Mouse (Mus musculus) ovary, postnatal 36 days (tissue): Measurements from ENCODE around the gene Laptm4a.
A peak's percentile ranks its signal among the peaks of the same experiment; 100 is the strongest.
"Not testable (repeated sequence)": the region's sequence is repeated elsewhere in the genome, so short reads cannot be mapped to it uniquely, and the experiment has no call there.

Experiments used
- DNase-seq: peaks from one replicate; pipeline ENCODE4 v3.0.0; 2022; ENCODE audit warnings: low spot score, mixed read lengths

Laptm4a gene

DNA sequence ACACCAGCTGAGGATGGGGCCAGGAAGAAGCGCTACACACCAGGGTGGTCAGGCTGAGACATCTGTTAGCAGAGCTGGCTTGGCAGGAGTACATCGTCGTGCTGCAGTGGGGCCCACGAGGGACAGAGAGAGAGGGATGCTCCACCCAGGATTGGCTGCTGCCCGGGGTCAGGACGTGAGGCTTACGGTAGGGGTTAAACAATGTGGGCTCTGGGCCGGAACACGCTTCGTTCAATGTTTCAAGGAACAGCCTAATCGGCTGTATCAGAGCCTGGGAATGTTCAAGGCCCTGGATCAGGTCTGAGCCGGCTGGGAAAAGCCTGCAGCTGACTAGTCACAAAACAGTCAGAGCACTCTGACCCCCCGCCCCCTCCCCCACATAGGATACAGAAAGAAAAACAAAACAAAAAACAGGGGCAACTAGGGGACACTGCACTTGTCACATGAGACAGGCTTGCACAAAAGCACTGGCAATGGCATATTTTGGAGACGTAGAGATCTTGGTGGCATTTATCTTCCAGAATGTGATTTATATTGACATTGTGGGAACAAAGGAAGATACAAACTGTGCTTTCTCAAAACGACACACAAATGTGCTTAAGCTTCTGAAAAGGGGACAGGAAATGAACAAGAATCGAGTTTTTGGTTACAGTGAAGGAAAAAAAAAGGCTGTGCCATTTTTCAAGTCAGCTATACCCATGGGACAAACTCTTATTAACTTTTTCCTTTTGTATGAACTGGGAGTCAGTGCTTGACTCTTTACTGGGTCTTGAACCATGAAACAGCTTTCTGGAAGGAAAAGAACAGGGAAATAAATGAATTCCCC is 8.4 kb upstream of the Laptm4a start:
- peak; percentile 68 for DNase-seq

DNA sequence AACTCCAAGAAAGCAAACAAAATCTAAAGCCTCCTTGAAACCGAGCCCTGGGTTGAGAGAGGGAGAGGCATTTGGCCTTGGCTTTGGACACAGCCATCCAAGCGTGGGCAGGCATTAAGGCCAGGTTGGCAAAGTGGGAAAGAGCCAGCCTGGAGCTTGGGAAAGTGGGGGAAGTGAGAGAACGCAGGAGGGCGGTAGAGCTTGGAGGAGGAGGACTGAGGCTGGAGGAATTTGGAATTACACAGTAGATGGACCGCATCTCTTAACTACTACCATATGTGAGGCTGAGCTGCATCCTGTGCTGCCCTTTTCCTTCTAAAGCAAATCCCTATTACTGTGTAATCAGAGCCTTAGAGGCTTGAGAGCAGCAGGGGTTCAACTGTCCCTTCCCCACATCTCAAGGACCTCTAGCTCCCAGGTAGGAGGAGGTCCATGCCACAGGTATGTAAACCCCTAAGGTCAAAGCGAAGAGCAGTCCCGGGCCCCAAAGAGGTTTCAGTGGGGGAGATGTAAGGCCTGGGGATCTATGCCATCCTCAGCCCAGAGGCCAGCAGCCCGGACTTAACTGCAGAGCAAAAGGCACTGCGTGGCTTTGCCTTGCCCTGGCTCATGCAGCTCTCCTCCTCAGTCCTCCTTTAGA is 7.6 kb upstream of the Laptm4a start:
- DNase-seq: peak; percentile 71

- DNase-seq: peak; percentile 77
These were observed 5.1 kb upstream of the Laptm4a start for GRCm38 (mm10) chr12:8916378-8916777.

DNA sequence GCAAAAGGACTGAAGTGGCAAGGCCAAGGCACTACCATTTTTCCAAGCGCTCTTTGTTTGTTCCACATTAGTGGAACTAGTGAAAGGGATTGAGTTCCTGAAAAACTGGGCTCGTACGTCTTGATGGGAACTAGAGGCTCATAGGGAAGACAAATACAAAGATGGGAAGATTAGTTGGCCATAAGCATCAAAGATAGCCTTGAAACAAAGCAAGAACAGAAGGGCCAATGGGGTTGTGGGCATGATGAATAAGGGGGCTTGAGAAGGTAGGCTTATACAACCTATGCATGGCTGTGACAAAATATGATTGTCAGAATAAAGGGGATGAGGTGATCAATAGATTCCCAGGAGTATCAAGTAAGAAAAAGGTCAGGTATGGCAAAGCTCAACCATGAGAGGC is 2.2 kb upstream of the Laptm4a start:
- no peak for DNase-seq

DNA sequence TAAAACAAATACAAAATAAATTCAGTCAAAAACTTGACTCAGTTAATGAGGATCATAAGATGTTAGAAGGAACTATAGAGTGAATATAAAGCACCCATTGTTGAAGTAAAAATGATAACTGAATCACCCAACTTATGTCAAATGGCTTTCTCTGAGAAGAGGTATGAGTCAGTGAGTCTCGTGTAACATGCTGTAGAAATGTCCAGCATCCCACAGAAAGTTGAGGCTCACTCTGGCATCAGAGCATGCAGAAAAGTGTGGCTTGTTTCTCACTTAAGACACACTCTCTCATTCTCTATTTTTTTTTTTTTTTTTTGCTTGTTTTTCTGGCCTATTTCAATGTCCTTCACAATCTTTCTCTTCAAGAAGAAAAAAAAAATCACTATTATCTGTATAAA is 469 bp upstream of the Laptm4a start:
- DNase-seq: no peak

DNA sequence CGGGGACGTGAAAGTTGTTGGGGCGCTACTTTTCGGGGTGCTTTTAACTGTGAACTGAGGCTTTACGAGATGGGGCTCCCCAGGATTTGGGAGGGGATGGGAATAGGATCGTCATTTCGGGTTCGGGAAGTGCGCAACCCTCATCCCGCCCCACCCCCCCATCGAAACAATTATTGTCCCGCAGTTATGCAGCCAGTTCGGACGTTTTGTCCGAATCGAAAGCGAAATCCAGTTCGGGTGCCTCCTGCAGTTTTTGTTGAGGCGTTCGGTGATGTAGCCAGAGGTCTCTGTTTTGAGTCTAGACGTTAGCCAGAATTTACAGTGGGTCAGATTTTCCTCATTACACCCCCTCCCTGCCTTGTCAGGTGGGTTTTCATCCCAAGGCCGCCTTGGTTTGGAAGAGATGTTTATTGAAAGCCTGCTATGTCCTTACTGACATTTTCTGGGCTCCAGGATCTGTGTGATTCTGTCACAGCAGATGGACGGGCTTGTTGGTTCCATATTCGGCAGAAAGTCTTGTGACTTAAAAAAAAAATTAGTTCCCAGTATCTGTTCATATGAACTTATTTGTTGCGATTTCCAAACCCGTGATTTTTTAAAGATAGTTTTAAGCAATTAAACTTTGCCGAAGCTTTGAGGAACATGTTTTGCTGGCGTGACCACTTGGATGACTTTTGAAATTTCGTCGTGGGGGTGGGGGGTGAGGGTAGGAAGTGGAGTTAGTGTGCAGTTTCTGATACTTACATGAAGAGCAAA is 1.1 kb downstream of the Laptm4a start:
- no peak for DNase-seq

DNA sequence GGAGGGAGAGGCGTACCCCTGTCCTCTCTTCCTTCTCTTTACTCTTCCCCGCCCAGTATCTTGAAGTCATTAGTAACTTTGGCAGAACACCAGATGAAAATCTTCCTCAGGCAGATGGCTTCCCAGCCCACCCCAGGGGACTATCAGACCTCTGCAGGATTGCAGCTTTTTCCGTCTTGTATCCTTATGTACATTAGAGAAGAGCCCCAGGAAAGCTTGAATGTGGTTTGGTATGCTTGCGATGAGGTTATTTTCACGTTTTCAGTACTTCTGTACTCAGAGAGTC is 1.6 kb downstream of the Laptm4a start:
- no peak for DNase-seq

DNA sequence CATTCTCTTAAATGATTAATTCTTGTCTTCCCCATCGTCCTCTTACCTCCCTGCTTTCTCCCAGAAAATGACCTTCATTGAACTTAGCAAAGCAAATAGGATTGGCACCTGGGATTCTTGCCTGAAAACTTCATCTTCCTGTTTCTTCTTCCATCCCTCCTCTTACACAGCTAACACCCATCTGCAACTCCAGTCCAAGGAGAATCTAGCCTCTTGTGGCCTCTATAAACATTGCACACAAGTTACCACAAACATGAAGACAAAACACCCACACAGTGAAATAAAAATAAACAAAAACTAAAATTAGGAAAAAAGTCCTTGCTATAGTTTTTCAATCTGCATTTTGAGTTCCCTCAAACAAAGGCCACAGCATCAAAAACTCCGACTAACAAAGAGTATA is 2.1 kb downstream of the Laptm4a start:
- no peak for DNase-seq

DNA sequence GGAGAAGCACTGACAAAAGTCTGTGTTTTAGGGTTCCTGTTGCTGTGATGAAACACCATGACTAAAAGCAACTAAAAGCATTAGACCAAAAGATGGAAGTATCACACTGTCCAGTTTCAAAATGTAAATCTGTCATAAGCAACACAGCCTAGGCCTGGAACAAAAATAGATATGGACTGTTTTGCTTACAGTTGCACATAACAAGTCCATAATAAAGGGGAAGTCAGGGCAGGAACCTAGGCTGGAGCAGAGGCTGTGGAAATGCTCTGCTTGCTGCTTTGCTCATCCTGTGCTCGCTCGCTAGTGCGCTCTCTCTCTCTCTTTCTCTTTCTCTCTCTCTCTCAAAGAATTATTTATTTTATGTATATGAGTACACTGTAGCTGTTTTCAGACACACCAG is 6.2 kb downstream of the Laptm4a start:
- DNase-seq: no peak

DNA sequence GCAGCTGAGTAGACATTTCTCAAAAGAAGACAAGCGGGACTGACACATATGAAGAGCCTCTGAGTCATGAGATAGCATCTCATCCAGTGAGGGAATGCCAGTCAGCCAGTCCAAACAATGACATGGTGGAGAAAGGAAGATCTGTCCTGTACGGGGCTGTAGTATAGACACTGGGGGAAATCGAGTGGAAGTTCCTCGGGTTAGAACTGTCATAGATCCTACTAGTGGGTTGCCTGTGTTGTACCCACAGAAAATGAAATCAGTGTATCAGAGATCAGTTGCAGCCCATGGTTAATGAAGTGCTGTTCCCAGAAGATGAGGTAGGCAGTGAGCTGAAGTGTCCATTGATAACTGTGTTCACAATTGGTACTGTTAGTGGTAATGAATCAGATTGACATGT is 7.3 kb downstream of the Laptm4a start:
- DNase-seq: no peak

DNA sequence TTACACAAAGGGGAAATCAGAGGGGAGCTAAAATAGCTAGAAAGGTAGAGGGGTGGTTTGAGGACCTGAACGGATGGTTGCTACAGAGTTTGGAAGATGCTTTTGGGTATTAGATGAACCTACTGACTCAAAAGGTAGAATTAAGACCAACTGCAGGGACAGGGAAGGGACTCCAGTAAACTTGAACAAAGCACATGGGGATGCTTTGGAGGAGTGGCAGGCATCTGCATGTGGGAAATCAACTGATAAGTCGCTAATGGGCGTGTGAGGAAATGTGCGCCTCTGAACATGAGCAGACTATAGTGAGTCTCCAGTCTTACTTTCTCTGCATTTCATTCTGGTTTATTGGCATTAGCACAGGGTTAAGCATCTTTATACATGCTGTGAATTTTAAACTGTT is 9.6 kb downstream of the Laptm4a start:
- DNase-seq: no peak

DNA sequence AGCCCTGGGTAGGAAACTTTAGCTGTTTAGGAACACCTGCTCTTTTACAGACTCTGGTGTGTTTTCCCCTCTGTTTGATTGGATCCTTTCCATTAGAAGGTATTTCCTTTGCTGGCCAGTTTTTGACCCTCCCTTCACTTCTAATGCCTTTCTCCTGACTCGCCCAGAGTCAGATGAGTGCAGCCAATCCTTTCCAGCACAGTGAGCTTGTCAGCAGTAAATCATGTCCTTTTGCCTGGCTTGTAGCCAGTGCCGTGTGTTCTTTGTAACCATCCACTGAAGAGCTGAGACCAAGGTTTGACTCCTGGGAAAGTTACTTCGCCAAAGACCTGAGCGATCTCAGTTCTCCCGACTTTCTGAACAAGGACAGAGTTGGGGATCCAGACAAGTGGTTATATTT is 13.9 kb downstream of the Laptm4a start:
- no peak for DNase-seq

DNA sequence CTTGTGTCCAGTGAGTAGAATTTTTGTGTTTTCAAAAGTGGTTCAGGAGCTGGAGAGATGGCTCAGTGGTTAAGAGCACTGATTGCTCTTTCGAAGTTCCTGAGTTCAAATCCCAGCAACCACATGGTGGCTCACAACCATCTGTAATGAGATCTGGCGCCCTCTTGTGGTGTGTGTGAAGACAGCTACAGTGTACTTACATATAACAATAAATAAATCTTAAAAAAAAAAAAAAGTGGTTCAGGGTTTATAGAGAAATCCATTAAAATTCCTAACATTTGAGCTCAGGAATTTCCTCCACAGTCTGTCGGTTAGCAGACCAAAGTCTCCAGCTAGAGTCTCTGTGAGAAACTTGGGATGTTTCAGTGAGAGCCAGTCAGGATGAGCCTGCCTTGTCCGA is 14.7 kb downstream of the Laptm4a start:
- DNase-seq: not testable (repeated sequence)

DNA sequence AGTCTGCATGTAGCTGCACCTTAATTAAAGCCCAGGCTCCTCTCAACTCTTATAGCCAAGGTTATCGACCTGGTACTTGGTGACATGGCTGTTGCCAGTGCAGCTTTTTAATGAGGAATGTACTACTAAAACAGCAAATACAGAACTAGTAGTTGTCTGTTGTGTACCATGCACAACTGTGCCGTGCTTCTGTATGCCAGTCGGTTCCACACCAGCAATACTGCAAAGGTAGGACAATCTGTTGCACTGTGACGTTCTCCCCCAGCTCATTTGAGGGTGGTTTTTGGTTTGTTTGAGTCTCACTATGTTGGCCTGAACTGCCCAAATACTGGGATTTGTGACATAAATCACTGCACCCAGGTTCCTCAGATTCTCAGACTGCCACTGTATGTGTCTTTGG is 18.0 kb downstream of the Laptm4a start:
- no peak for DNase-seq

DNA sequence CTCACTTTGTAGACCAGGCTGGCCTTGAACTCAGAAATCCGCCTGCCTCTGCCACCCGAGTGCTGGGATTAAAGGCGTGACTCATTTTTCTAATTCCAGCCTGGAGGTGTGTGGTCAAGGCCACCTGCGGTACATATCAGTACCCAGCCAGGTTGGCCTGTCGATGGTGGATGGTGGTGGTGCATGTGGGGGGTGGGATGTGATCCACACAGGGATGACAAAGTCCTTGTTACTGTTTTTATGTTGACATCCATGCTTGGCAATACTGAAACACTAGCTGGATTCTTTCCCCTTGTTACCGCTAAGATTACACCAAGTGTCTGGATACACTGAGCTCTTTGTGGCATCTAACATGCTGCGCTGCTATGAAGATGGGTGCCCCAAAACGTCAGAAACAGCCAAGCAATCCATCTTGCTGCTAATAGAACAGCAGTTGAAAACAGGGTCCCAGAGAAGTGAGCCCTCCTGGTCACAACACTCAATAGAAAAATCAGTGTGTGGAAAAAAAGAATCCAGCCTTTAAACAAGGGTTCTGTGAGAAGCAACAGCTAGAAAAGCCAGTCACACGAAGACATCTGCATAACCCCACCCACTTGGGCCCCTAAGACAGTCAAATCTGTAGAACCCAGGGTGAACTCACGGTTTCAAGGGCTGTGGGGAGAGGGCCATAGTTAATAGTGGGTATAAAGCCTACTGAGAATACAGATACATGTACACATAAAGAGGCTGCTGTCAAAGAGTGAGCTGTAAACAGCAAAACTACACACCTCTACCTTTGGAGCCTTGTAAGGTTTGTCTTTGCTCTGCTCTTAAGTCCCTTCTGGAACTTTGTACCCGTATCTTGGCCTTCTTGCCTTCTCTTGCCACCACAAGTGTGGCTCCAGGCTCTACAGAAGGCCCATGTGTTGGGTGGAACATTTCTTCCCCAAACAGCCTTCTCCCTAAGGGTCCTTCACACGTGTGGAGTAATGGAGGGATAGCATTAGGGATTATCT is 18.8 kb downstream of the Laptm4a start:
- no peak for DNase-seq

DNA sequence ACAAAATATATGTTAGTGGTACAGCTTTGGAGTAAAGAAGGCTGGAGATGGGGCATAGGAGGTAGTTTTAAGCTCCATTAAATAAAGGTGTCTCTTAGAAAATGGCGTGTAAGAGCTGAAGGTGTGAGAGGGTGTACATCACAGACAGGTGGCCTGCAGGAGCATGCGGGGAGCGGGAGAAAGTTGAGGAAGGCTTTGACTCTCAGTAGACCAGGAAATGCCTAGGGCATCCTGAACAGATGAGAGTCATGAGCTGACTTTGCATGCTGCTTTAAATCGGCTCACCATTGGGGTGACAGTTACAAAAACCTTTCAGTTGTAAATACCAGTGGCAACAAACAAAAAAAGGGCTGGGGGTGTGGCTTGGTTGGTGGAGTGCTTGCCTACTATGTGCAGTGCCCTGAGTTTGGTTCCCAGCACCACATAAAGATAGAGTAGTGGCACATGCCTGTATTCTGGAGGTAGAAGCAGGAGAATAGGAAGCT is 19.7 kb downstream of the Laptm4a start:
- no peak for DNase-seq

DNA sequence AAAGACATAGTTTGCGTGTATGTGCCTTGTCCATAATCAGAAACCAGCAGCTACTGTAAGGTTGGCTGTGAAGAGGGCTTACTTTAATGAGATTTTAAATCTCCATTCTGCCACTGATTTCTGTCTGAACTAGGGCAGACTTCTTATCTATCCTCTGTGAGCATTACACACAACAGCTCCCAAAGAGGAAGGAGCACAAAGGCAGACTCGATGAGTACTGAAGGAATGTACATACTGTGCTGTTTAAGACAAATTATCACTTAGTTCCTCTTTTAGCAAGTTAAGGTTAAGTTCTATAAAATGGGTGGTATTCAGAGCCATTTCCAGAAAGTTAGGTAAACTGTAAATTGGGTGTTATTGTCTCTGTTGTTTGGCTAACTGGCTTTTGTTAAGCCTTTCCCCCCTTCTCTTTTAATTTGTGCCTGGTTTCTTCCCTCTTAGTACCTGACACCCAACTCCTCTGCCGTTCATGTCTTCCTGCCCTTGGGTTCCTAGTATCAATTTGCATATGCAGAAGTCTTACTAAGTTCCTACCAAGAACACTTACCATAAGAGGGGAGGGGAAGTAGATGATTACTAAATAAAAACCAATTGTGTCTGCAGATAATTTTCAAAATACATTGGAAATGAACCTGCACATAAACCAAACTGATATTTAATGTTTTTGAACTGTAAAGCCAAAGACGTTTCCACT is 20.4 kb downstream of the Laptm4a start:
- DNase-seq: no peak

- DNase-seq: no peak
These were observed 25.7 kb downstream of the Laptm4a start for GRCm38 (mm10) chr12:8947163-8947562.

- DNase-seq: peak; percentile 74
These were observed 26.4 kb downstream of the Laptm4a start, which contains the start of gene Matn3 for GRCm38 (mm10) chr12:8947714-8948464. TSS of gene Matn3 (plus strand) at chr12:8947929.

- no peak for DNase-seq
These were observed 31.7 kb downstream of the Laptm4a start for GRCm38 (mm10) chr12:8953136-8953535.
